Mouse (Mus musculus): ENCODE data around the gene Ccnc.

Gene Ccnc

DNA sequence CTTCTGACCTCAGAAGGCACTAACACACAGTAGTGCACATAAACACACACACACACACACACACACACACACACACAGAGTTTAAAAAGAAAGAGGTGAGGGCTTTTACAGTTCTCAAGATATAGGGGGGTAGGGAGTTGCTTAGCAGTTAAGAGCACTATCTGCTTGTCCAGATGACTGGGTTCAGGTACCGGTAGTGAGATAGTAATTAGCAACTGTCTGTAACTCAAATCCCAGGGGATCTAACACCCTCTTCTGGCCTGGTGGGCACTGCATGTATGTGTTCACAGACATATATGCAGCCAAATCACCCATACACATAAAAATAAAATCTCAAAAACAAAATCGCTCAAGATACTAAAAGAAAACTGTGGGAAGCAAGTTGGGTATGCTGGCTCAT is 74.1 kb downstream of the Ccnc start:
- no peak for DNase-seq (ENCODE audit: low spot score in 2 of 2)

GRCm38 (mm10) chr4:21807204-21807603 is 79.7 kb downstream of the Ccnc start:
- DNase-seq (ENCODE audit: low spot score in 2 of 2), result no peak
